Mouse (Mus musculus): ENCODE results near the gene Btbd3.

- TF ChIP-seq CTCF (IDR thresholded peaks at IDR 0.05; ENCODE audit: extremely low read depth, insufficient read length, insufficient replicate concordance, low read depth, low read length) (no peak), POLR2A (IDR thresholded peaks at IDR 0.05; ENCODE audit: low read depth, low read length) (no peak)
Observed at GRCm38 (mm10) chr2:138589105-138589504, 332.7 kb downstream of the Btbd3 start.

Measured in small intestine, adult 2 months (tissue).